Mouse (Mus musculus): ENCODE results near the gene Tmsb15l.
"Not testable (repeated sequence)": the region's sequence is repeated elsewhere in the genome, so short reads cannot be mapped to it uniquely, and the experiment has no call there.

The Tmsb15l gene

GRCm38 (mm10) chrX:136976424-136977084 lies at the start of gene Tmsb15l, which contains the start of gene Tmsb15b1:
Gene Tmsb15l, minus strand, starts transcription at chrX:136976869.
Gene Tmsb15b1, minus strand, starts transcription at chrX:136976874.
- DNase-seq (ENCODE audit: low spot score), result no peak

GRCm38 (mm10) chrX:137019310-137019709 lies 42.6 kb upstream of the Tmsb15l start:
- DNase-seq (ENCODE audit: low spot score), result no peak

- no peak for DNase-seq (ENCODE audit: low spot score)
Observed at GRCm38 (mm10) chrX:137017668-137018067, 41.0 kb upstream of the Tmsb15l start.

GRCm38 (mm10) chrX:137015099-137015709 lies 38.5 kb upstream of the Tmsb15l start:
- DNase-seq (ENCODE audit: low spot score), result no peak

GRCm38 (mm10) chrX:136996256-136996655 lies 19.6 kb upstream of the Tmsb15l start:
- no peak for DNase-seq (ENCODE audit: low spot score)

- no peak for DNase-seq (ENCODE audit: low spot score)
Observed at GRCm38 (mm10) chrX:136993641-136994040, 17.0 kb upstream of the Tmsb15l start.

- DNase-seq (ENCODE audit: low spot score), result no peak
Observed at GRCm38 (mm10) chrX:136992978-136993547, 16.4 kb upstream of the Tmsb15l start, which contains the start of gene Zcchc18. Gene Zcchc18, plus strand, starts transcription at chrX:136993155.

GRCm38 (mm10) chrX:136992191-136992965 lies 15.7 kb upstream of the Tmsb15l start:
- no peak for DNase-seq (ENCODE audit: low spot score)

- no peak for DNase-seq (ENCODE audit: low spot score)
Observed at GRCm38 (mm10) chrX:136991274-136991673, 14.6 kb upstream of the Tmsb15l start.

GRCm38 (mm10) chrX:136986039-136986438 lies 9.4 kb upstream of the Tmsb15l start:
- DNase-seq (ENCODE audit: low spot score), result no peak

GRCm38 (mm10) chrX:136978616-136979015 lies 1.9 kb upstream of the Tmsb15l start:
- no peak for DNase-seq (ENCODE audit: low spot score)

GRCm38 (mm10) chrX:136975397-136975796 lies 1.3 kb downstream of the Tmsb15l start, which contains the start of gene Tmsb15b2:
Gene Tmsb15b2, minus strand, starts transcription at chrX:136975497.
- not testable (repeated sequence) for DNase-seq (ENCODE audit: low spot score)

- no peak for DNase-seq (ENCODE audit: low spot score)
Observed at GRCm38 (mm10) chrX:136959688-136960087, 17.0 kb downstream of the Tmsb15l start.

- not testable (repeated sequence) for DNase-seq (ENCODE audit: low spot score)
Observed at GRCm38 (mm10) chrX:136958300-136958699, 18.4 kb downstream of the Tmsb15l start.

GRCm38 (mm10) chrX:136957583-136958279 lies 18.9 kb downstream of the Tmsb15l start:
- peak; percentile 7 for DNase-seq (ENCODE audit: low spot score)

- DNase-seq (ENCODE audit: low spot score), result no peak
Observed at GRCm38 (mm10) chrX:136937985-136938384, 38.7 kb downstream of the Tmsb15l start.

- DNase-seq (ENCODE audit: low spot score), result no peak
Observed at GRCm38 (mm10) chrX:136927031-136927430, 49.6 kb downstream of the Tmsb15l start, which contains the start of gene H2bfm. Gene H2bfm, plus strand, starts transcription at chrX:136927325.

- DNase-seq (ENCODE audit: low spot score), result no peak
Observed at GRCm38 (mm10) chrX:136925863-136926262, 50.8 kb downstream of the Tmsb15l start.

Measured in ovary, postnatal 10 days (tissue).